Mouse (Mus musculus) ES-E14 (cell line): ENCODE measurements around the gene Fgf12. TPM values are rescaled to one million over a fixed set of nuclear protein-coding genes. Genes with fewer than 3 reads are reported as not detected.

Experiments
- DNase-seq: peaks from one replicate; pipeline ENCODE4 v3.0.0-alpha.2; 2013; ENCODE audit warnings: low read depth, low spot score
- H3K27ac ChIP-seq: 2 replicates; pipeline ENCODE4 v1.5.1; 2012; ENCODE audit warnings: low read depth, mild to moderate bottlenecking, low read length, moderate library complexity, mixed read lengths; ENCODE audit not compliant: poor library complexity, insufficient read depth, severe bottlenecking
- H3K36me3 ChIP-seq: 2 replicates; pipeline ENCODE4 v1.6.1; 2012; ENCODE audit warnings: mild to moderate bottlenecking, low read length, moderate library complexity, mixed read lengths; ENCODE audit not compliant: control insufficient read depth, poor library complexity, insufficient read depth, severe bottlenecking
- H3K4me1 ChIP-seq, 2 experiments: fragments of 150-350 bp in 1 of 2; sonication (generic) in 1 of 2; 2 replicates each; pipeline ENCODE4 v1.6.1; 2012; ENCODE audit warnings: low read length in 2 of 2, mild to moderate bottlenecking in 1 of 2, mixed read lengths in 1 of 2; ENCODE audit not compliant: control insufficient read depth in 2 of 2, insufficient read depth in 2 of 2, poor library complexity in 1 of 2
- H3K4me3 ChIP-seq, 2 experiments: fragments of 150-350 bp in 1 of 2; sonication (generic) in 1 of 2; 2 replicates each; pipeline ENCODE4 v1.5.1; 2012; ENCODE audit warnings: low read length in 2 of 2, low read depth in 1 of 2, mild to moderate bottlenecking in 1 of 2, mixed read lengths in 1 of 2; ENCODE audit not compliant: insufficient read depth in 1 of 2, poor library complexity in 1 of 2, severe bottlenecking in 1 of 2
- H3K9ac ChIP-seq: 2 replicates; pipeline ENCODE4 v1.6.1; 2012; ENCODE audit warnings: low read depth, mild to moderate bottlenecking, low read length, mixed read lengths; ENCODE audit not compliant: poor library complexity, insufficient read depth, severe bottlenecking
- H3K9me3 ChIP-seq: fragments of 150-350 bp; sonication (generic); 2 replicates; pipeline ENCODE4 v1.6.1; 2012; ENCODE audit warnings: low read depth, mild to moderate bottlenecking, low read length; ENCODE audit not compliant: control insufficient read depth, insufficient read depth
- CHD2 ChIP-seq: IDR thresholded peaks from 2 replicates; pipeline ENCODE4 v1.6.1; 2014; ENCODE audit warnings: mild to moderate bottlenecking, low read depth, low read length, inconsistent platforms
- HCFC1 ChIP-seq: IDR thresholded peaks from 2 replicates; pipeline ENCODE4 v1.6.1; 2012; ENCODE audit warnings: low read length, inconsistent platforms, borderline replicate concordance; ENCODE audit not compliant: insufficient read depth
- MAFK ChIP-seq: IDR thresholded peaks from 2 replicates; pipeline ENCODE4 v1.6.1; 2014; ENCODE audit warnings: mild to moderate bottlenecking, low read depth, low read length, inconsistent platforms; ENCODE audit not compliant: insufficient read depth
- ZC3H11A ChIP-seq: IDR thresholded peaks from 2 replicates; pipeline ENCODE4 v1.6.1; 2012; ENCODE audit warnings: low read depth, mild to moderate bottlenecking, inconsistent platforms, low read length, borderline replicate concordance
- ZNF384 ChIP-seq: IDR thresholded peaks from 2 replicates; pipeline ENCODE4 v1.6.1; 2012; ENCODE audit warnings: low read depth, low read length, inconsistent platforms
- in situ Hi-C, 2 experiments: fragments of 600-800 bp; cut with MboI; formaldehyde crosslinking; loops; one replicate each; pipeline ENCODE4 v1.15.1; 2025; ENCODE audit warnings: low sequenced_read_pairs in 2 of 2, inconsistent platforms in 1 of 2; ENCODE audit not compliant: unreplicated experiment in 2 of 2
- total RNA-seq: library from RNA; depleted of rRNA; stranded (reverse); fragments of 300-350 nt; gene quantifications from 2 replicates; pipeline ENCODE4 v1.2.3, GENCODE M21; 2012

Gene Fgf12
- total RNA-seq, 1 experiment, result not detected

GRCm38 (mm10) chr16:28402701-28403100 lies 350.2 kb downstream of the Fgf12 start:
- in situ Hi-C loops, result no loop called here
- Histone ChIP-seq H3K4me3 (no peak overlapping the region), H3K9ac (no peak overlapping the region), H3K36me3 (no peaks in the 10 kb centered on the region), H3K27ac (no peak overlapping the region), H3K9me3 (no peaks in the 10 kb centered on the region), H3K4me1 (no peaks in the 10 kb centered on the region)
- no peak for DNase-seq
- TF ChIP-seq CHD2 (no peak), ZC3H11A (no peak), HCFC1 (no peak), MAFK (no peak), ZNF384 (no peak)

- H3K36me3 ChIP-seq, result no peaks in the 10 kb centered on the region
- in situ Hi-C loops, result no loop called here
- H3K4me1 ChIP-seq, result no peaks in the 10 kb centered on the region
- no peak for TF ChIP-seq ZC3H11A
- TF ChIP-seq ZNF384, result no peak
- TF ChIP-seq HCFC1, result no peak
- DNase-seq, result no peak
- H3K27ac ChIP-seq, result no peak overlapping the region
- H3K4me3 ChIP-seq, result no peak overlapping the region
- H3K9me3 ChIP-seq, result no peaks in the 10 kb centered on the region
- H3K9ac ChIP-seq, result no peak overlapping the region
These were observed 361.6 kb downstream of the Fgf12 start for GRCm38 (mm10) chr16:28391283-28391682.

GRCm38 (mm10) chr16:28389114-28389513 lies 363.8 kb downstream of the Fgf12 start:
- H3K9ac ChIP-seq, result no peak overlapping the region
- H3K4me3 ChIP-seq, result no peak overlapping the region
- no peaks in the 10 kb centered on the region for H3K9me3 ChIP-seq
- H3K36me3 ChIP-seq, result no peaks in the 10 kb centered on the region
- no peak for DNase-seq
- no peaks in the 10 kb centered on the region for H3K4me1 ChIP-seq
- no peak for TF ChIP-seq MAFK
- TF ChIP-seq ZNF384, result no peak
- no peak for TF ChIP-seq ZC3H11A
- no peak for TF ChIP-seq HCFC1
- no peak for TF ChIP-seq CHD2
- in situ Hi-C loops, result no loop called here
- no peak overlapping the region for H3K27ac ChIP-seq

- TF ChIP-seq HCFC1 (no peak), ZNF384 (no peak), CHD2 (no peak), ZC3H11A (no peak), MAFK (no peak)
- in situ Hi-C loops, result no loop called here
- Histone ChIP-seq H3K4me1 (no peaks in the 10 kb centered on the region), H3K9ac (no peak overlapping the region), H3K27ac (no peak overlapping the region), H3K9me3 (no peaks in the 10 kb centered on the region), H3K36me3 (no peaks in the 10 kb centered on the region), H3K4me3 (no peak overlapping the region)
- DNase-seq, result no peak
These were observed 378.1 kb downstream of the Fgf12 start for GRCm38 (mm10) chr16:28374790-28375189.

- no peaks in the 10 kb centered on the region for H3K4me1 ChIP-seq
- TF ChIP-seq HCFC1 (no peak), CHD2 (no peak), MAFK (no peak), ZNF384 (no peak), ZC3H11A (no peak)
- H3K9ac ChIP-seq, result no peak overlapping the region
- in situ Hi-C loops, result no loop called here
- H3K4me3 ChIP-seq, result no peak overlapping the region
- no peak overlapping the region for H3K27ac ChIP-seq
- H3K9me3 ChIP-seq, result no peaks in the 10 kb centered on the region
- no peak for DNase-seq
- H3K36me3 ChIP-seq, result no peaks in the 10 kb centered on the region
These were observed 379.6 kb downstream of the Fgf12 start for GRCm38 (mm10) chr16:28373311-28373710.
